Mouse (Mus musculus) frontal cortex, postnatal 36 days (tissue): ENCODE measurements around the gene Itga4.

Experiments used
- DNase-seq, 2 experiments: peaks; one replicate each; pipeline ENCODE4 v3.0.0; 2022; ENCODE audit warnings: low spot score in 2 of 2

Gene Itga4

GRCm38 (mm10) chr2:79352100-79352802 lies 97.0 kb downstream of the Itga4 start:
- no peak for DNase-seq

- peak; percentile 41 to 47 for DNase-seq
Measured at GRCm38 (mm10) chr2:79354773-79355172, 99.5 kb downstream of the Itga4 start.

- DNase-seq, result peak; percentile 16 to 57
Measured at GRCm38 (mm10) chr2:79357835-79358234, 102.6 kb downstream of the Itga4 start.

GRCm38 (mm10) chr2:79362029-79362428 lies 106.8 kb downstream of the Itga4 start:
- DNase-seq, result peak; percentile 22 to 58

- DNase-seq, result no peak
Measured at GRCm38 (mm10) chr2:79363920-79364319, 108.7 kb downstream of the Itga4 start.

- DNase-seq, result no peak
Measured at GRCm38 (mm10) chr2:79367451-79368450, 112.5 kb downstream of the Itga4 start.

- DNase-seq, result no peak
Measured at GRCm38 (mm10) chr2:79368661-79369060, 113.4 kb downstream of the Itga4 start.

GRCm38 (mm10) chr2:79369061-79369524 lies 113.9 kb downstream of the Itga4 start:
- DNase-seq, result no peak

GRCm38 (mm10) chr2:79369905-79370304 lies 114.7 kb downstream of the Itga4 start:
- DNase-seq, result no peak

GRCm38 (mm10) chr2:79370711-79371312 lies 115.6 kb downstream of the Itga4 start:
- no peak for DNase-seq

GRCm38 (mm10) chr2:79371326-79372153 lies 116.3 kb downstream of the Itga4 start:
- DNase-seq, result no peak

GRCm38 (mm10) chr2:79372154-79372467 lies 116.9 kb downstream of the Itga4 start:
- DNase-seq, result no peak

GRCm38 (mm10) chr2:79372486-79373200 lies 117.4 kb downstream of the Itga4 start:
- no peak for DNase-seq

GRCm38 (mm10) chr2:79378346-79379086 lies 123.3 kb downstream of the Itga4 start:
- DNase-seq, result no peak

- no peak for DNase-seq
Measured at GRCm38 (mm10) chr2:79379087-79380041, 124.1 kb downstream of the Itga4 start.
